Mouse (Mus musculus) cerebellum, postnatal 14 days (tissue): ENCODE measurements at regions not wholly inside any gene's neighbourhood (a gene's known extent, or its start where the extent isn't known, plus 50 kb on each side); places are given as distances from the start of the nearest gene placed in this dataset.

Source experiments
- DNase-seq, 2 experiments: peaks; one replicate each; pipeline ENCODE4 v3.0.0; 2021; ENCODE audit warnings: mixed read lengths in 2 of 2

- DNase-seq = no peak
These were observed 110.2 kb upstream of the Gm12695 start for GRCm38 (mm10) chr4:96895223-96895622.

GRCm38 (mm10) chr4:96881077-96881476 lies 96.1 kb upstream of the Gm12695 start:
- no peak for DNase-seq

- no peak for DNase-seq
These were observed 93.0 kb upstream of the Gm12695 start for GRCm38 (mm10) chr4:96878016-96878415.

- peak; percentile 7 to 9 for DNase-seq
These were observed 89.7 kb upstream of the Gm12695 start for GRCm38 (mm10) chr4:96874644-96875043.

- DNase-seq = no peak
These were observed 60.2 kb upstream of the Gm12695 start for GRCm38 (mm10) chr4:96845170-96845569.
